Mouse (Mus musculus): Measurements from ENCODE around the gene Gm5431. TPM values are rescaled to one million over a fixed set of nuclear protein-coding genes. Genes with fewer than 3 reads are reported as not detected.
A peak's percentile ranks its signal among the peaks of the same experiment; 100 is the strongest.
"Not testable (repeated sequence)": the region's sequence is repeated elsewhere in the genome, so short reads cannot be mapped to it uniquely, and the experiment has no call there.

Gm5431 gene
- polyA plus RNA-seq, 1 experiment: 53.0 TPM

GRCm38 (mm10) chr11:48850240-48850639 is 51.8 kb downstream of the Gm5431 start:
- no peak overlapping the region for H3K27ac ChIP-seq (ENCODE audit: insufficient read depth, low read depth, low read length)
- no peak for TF ChIP-seq POLR2A (IDR thresholded peaks at IDR 0.05; ENCODE audit: borderline replicate concordance, low read depth, low read length)
- TF ChIP-seq CTCF (IDR thresholded peaks at IDR 0.05; ENCODE audit: low read depth, low read length): no peak
- H3K4me1 ChIP-seq (ENCODE audit: control insufficient read depth, insufficient read depth, low read length): peaks cover 3% of the 10 kb centered on the region
- H3K4me3 ChIP-seq (ENCODE audit: insufficient read depth, low read length): no peak overlapping the region

- no peak for TF ChIP-seq CTCF (IDR thresholded peaks at IDR 0.05; ENCODE audit: low read depth, low read length)
- no peak for TF ChIP-seq POLR2A (IDR thresholded peaks at IDR 0.05; ENCODE audit: borderline replicate concordance, low read depth, low read length)
- no peak overlapping the region for H3K27ac ChIP-seq (ENCODE audit: insufficient read depth, low read depth, low read length)
- H3K4me3 ChIP-seq (ENCODE audit: insufficient read depth, low read length): no peak overlapping the region
- no peaks in the 10 kb centered on the region for H3K4me1 ChIP-seq (ENCODE audit: control insufficient read depth, insufficient read depth, low read length)
Observed at GRCm38 (mm10) chr11:48846881-48847280, 55.1 kb downstream of the Gm5431 start.

- not testable (repeated sequence) for H3K4me1 ChIP-seq (ENCODE audit: control insufficient read depth, insufficient read depth, low read length); H3K27ac ChIP-seq (ENCODE audit: insufficient read depth, low read depth, low read length); H3K4me3 ChIP-seq (ENCODE audit: insufficient read depth, low read length)
Observed at GRCm38 (mm10) chr11:48846362-48846761, 55.7 kb downstream of the Gm5431 start.

- no peak overlapping the region for H3K27ac ChIP-seq (ENCODE audit: insufficient read depth, low read depth, low read length)
- no peaks in the 10 kb centered on the region for H3K4me1 ChIP-seq (ENCODE audit: control insufficient read depth, insufficient read depth, low read length)
- no peak overlapping the region for H3K4me3 ChIP-seq (ENCODE audit: insufficient read depth, low read length)
- no peak for TF ChIP-seq CTCF (IDR thresholded peaks at IDR 0.05; ENCODE audit: low read depth, low read length)
- no peak for TF ChIP-seq POLR2A (IDR thresholded peaks at IDR 0.05; ENCODE audit: borderline replicate concordance, low read depth, low read length)
Observed at GRCm38 (mm10) chr11:48845244-48845815, 56.7 kb downstream of the Gm5431 start.

- no peaks in the 10 kb centered on the region; the same call in 1 of the 2 replicates for H3K4me1 ChIP-seq (ENCODE audit: control insufficient read depth, insufficient read depth, low read length)
- TF ChIP-seq CTCF (IDR thresholded peaks at IDR 0.05; ENCODE audit: low read depth, low read length): no peak
- TF ChIP-seq POLR2A (IDR thresholded peaks at IDR 0.05; ENCODE audit: borderline replicate concordance, low read depth, low read length): no peak
- H3K27ac ChIP-seq (ENCODE audit: insufficient read depth, low read depth, low read length): no peak overlapping the region
- H3K4me3 ChIP-seq (ENCODE audit: insufficient read depth, low read length): no peak overlapping the region
Observed at GRCm38 (mm10) chr11:48844309-48844708, 57.7 kb downstream of the Gm5431 start.

- TF ChIP-seq CTCF (IDR thresholded peaks at IDR 0.05; ENCODE audit: low read depth, low read length) (no peak), POLR2A (IDR thresholded peaks at IDR 0.05; ENCODE audit: borderline replicate concordance, low read depth, low read length) (no peak)
- Histone ChIP-seq H3K4me1 (ENCODE audit: control insufficient read depth, insufficient read depth, low read length) (peaks cover 4% of the 10 kb centered on the region), H3K27ac (ENCODE audit: insufficient read depth, low read depth, low read length) (no peak overlapping the region), H3K4me3 (ENCODE audit: insufficient read depth, low read length) (no peak overlapping the region)
Observed at GRCm38 (mm10) chr11:48843202-48843601, 58.8 kb downstream of the Gm5431 start.

- H3K4me3 ChIP-seq (ENCODE audit: insufficient read depth, low read length): no peak overlapping the region
- peaks cover 4% of the 10 kb centered on the region for H3K4me1 ChIP-seq (ENCODE audit: control insufficient read depth, insufficient read depth, low read length)
- TF ChIP-seq CTCF (IDR thresholded peaks at IDR 0.05; ENCODE audit: low read depth, low read length): no peak
- TF ChIP-seq POLR2A (IDR thresholded peaks at IDR 0.05; ENCODE audit: borderline replicate concordance, low read depth, low read length): no peak
- H3K27ac ChIP-seq (ENCODE audit: insufficient read depth, low read depth, low read length): no peak overlapping the region
Observed at GRCm38 (mm10) chr11:48842378-48842792, 59.6 kb downstream of the Gm5431 start.

GRCm38 (mm10) chr11:48841213-48841612 is 60.8 kb downstream of the Gm5431 start:
- H3K27ac ChIP-seq (ENCODE audit: insufficient read depth, low read depth, low read length): no peak overlapping the region
- peaks cover 4% of the 10 kb centered on the region for H3K4me1 ChIP-seq (ENCODE audit: control insufficient read depth, insufficient read depth, low read length)
- TF ChIP-seq CTCF (IDR thresholded peaks at IDR 0.05; ENCODE audit: low read depth, low read length) (no peak), POLR2A (IDR thresholded peaks at IDR 0.05; ENCODE audit: borderline replicate concordance, low read depth, low read length) (no peak)
- H3K4me3 ChIP-seq (ENCODE audit: insufficient read depth, low read length): no peak overlapping the region

- Histone ChIP-seq H3K4me1 (ENCODE audit: control insufficient read depth, insufficient read depth, low read length) (peaks cover 4% of the 10 kb centered on the region), H3K4me3 (ENCODE audit: insufficient read depth, low read length) (no peak overlapping the region), H3K27ac (ENCODE audit: insufficient read depth, low read depth, low read length) (no peak overlapping the region)
- TF ChIP-seq POLR2A (IDR thresholded peaks at IDR 0.05; ENCODE audit: borderline replicate concordance, low read depth, low read length): no peak
- no peak for TF ChIP-seq CTCF (IDR thresholded peaks at IDR 0.05; ENCODE audit: low read depth, low read length)
Observed at GRCm38 (mm10) chr11:48840805-48841204, 61.2 kb downstream of the Gm5431 start.

- H3K4me3 ChIP-seq (ENCODE audit: insufficient read depth, low read length): peak overlapping the region; percentile 86
- no peak overlapping the region; the same call in 1 of the 2 replicates for H3K27ac ChIP-seq (ENCODE audit: insufficient read depth, low read depth, low read length)
- H3K4me1 ChIP-seq (ENCODE audit: control insufficient read depth, insufficient read depth, low read length): peaks cover 4% of the 10 kb centered on the region
Observed at GRCm38 (mm10) chr11:48838879-48839680, 62.9 kb downstream of the Gm5431 start.

More at GRCm38 (mm10) chr11:48838879-48839680, 62.9 kb downstream of the Gm5431 start:
- no peak for TF ChIP-seq CTCF (IDR thresholded peaks at IDR 0.05; ENCODE audit: low read depth, low read length)
- no peak for TF ChIP-seq POLR2A (IDR thresholded peaks at IDR 0.05; ENCODE audit: borderline replicate concordance, low read depth, low read length)

Measured in bone marrow macrophage, adult 2 months (primary cell).